Mouse (Mus musculus) adrenal gland, adult 8-10 months (tissue): ENCODE measurements around the gene Ltc4s. TPM values are rescaled to one million over a fixed set of nuclear protein-coding genes. Genes with fewer than 3 reads are reported as not detected.

ENCODE experiments used
- DNase-seq: peaks from one replicate; pipeline ENCODE4 v3.0.0; 2022
- total RNA-seq, 4 experiments: library from RNA; stranded (reverse); gene quantifications; 2 replicates each; pipeline ENCODE4 v1.2.4; 2022

The Ltc4s gene
- total RNA-seq = 10 to 100 TPM in 3 of 4 experiments, 1 to 10 TPM in 1; 8.3 to 28.7 (median 11.8) TPM

DNA sequence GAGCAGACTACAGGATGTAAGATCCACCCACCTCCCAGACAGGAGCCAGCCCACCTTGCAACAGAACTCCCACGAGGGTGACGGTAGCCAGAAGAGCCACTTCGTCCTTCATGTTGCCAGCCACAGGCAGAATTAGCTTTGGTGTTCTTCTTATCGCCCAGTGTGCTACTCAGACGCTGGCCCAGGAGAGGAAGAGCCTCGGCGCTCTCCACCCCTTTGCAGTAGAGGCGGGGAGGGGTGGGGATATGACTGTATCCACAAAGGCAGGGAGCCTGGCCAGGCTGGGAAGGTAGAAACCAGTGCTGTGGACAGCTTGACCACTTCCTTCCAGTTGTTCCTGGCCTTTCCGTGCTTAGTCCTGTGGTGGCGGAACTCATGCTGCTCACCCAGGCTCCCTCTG is at the start of gene Ltc4s:
Ltc4s (minus strand) TSS at position 293 of the 400 bp plus-strand sequence.
- no peak for DNase-seq

DNA sequence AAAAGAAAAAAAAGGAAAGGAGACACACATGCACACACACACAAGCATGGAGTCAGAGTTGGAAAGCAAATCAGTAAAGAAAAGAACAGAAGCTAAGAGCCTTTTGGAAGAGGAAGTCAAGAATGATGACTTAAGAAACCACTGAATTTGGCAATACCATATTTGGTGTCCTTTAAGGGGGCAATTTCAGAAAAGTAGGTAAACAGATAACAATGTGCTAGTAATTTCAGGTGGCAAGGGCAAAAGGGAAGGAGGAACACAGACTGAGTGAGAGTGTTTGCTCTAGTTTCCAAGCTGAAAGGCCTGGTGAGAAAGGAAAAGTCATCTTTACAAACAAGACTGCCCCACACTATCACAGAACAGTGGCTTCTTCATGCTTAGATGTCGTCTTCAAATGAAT is 48.0 kb upstream of the Ltc4s start:
- DNase-seq = no peak

DNA sequence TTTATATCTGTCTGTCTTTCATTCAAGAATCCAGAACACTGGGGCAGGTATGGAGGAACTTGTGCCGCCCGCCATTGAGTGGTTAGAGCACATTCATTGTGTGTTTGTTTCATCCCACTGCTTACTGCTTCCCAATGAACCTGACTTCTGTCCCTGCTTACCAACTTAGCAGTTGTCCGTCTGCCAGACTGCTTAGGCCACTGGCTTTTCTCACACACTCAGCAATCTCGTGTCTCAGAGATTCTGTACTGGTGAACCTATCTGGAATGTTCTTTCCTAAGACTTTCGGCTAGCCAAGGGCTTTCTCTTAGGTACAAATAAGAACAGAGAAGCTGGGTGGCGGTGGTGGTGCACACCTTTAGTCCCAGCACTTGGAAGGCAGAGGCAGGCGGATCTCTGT is 47.3 kb upstream of the Ltc4s start:
- DNase-seq = no peak

DNA sequence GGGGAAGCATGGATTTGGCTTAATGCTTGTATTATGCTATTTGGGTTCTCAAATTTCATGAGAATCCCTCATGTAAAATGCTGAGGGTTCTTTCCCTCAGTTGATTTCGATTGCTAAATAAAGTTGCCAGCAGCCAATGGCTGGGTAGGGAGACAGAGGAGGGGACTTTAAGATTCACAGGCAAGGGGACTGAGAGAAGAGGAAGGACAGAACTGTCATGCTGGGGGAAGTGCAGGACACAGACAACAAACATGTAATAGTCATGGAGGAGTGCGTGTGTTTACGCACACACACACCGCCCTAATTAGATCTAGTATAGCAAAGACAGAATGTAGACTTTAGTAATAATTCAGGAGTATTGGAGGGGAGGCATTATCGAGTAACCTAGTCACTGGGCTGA is 46.8 kb upstream of the Ltc4s start:
- DNase-seq = no peak

DNA sequence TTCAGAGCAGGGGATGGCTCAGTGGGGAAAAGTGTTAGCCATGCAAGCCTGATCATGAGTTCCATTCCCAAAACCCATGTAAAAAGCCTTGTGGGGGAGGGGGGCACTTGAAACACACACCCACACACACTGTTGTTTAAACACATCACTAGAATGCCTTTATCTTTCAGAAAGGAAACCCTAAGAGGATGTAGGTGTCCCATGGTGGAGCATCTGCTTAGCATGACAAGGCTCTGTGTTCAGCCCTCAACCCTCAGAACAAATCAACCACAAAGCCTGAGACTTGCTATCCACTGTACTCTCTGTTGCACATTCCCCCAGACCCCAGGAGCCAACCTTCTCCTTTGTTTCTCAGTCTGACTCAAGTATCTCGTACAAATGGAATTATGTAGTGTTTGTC is 41.6 kb upstream of the Ltc4s start:
- DNase-seq = no peak

DNA sequence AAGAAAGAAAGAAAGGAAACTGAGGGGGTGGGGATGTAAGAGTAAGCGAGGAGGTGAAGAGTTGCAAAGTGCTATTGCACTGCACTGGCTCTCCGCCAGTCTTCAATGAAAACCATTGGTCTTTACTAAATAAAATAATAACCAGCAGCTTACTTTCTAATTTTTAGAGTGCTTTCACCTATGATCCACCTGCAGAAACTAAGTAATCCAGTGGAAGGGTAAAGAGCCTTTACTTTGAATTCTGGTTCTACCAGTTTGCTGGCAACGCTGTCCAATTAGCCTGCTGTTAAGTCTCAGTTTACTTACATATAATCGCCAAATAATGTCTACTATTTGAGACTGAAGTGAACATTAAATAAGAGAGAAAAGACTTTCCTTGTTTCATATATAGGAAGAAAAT is 40.6 kb upstream of the Ltc4s start:
- no peak for DNase-seq

DNA sequence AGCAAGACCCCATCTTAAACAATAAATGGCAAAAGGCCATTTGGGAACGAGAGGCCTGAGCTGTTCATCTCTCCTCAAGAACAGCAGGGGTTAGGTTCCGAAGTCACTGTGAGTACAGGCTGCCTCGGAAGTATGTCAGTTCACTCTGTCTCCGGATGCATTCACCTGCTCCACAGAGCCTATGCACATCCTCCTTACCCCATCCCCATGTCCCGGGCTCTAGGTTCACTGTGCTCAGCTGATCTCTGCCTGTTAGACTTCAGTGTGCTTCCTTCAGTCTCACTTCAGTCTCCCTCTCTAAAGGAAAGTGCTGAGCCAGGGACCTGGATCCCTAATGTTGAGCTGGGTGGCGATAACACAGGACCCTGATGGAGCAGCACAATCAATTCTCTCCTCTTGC is 39.3 kb upstream of the Ltc4s start:
- DNase-seq = no peak

DNA sequence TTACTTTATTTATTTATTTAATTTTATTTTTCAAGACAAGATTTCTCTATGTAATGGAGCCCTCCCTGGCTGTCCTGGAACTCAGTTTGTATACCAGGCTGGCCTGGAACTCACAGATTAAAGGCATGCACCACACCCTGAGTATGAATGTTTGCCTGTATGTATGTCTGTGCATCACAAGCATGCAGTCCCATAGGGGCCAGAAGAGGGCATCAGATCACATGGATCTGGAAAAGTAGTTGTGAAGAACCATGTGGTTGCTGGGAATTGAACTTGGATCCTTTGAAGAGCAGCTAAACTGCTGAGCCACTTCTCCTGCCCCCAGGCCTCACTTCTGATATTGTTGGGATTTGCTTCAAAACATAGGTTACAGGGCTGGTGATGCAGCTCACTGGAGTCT is 38.6 kb upstream of the Ltc4s start:
- DNase-seq = no peak

DNA sequence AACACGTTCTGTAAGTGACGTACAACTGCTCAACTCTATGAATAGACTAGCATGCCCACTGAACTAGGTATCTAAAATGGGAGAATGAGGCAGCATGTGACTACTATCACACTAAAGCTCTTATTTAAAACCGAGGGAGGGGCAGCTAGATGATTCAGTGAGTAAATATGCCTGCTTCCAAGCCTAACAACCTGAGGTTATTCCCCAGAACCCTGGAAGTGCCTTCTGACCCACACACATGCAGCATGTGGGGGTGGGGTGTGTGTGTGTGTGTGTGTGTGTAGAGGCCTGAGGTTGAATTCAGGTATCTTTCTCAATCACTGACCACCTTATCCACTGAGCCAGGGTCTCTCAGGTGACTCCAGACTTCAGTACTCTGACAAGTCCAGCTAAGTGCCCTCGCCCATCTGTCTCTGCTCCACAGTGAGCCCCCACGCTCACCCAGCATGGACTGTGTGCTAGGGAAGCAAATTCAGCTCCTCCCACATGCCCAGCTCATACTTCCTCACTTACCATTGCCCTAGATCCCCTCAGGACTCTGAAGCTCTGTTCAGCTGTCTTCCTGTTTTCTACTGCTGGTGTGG is 37.2 kb upstream of the Ltc4s start:
- no peak for DNase-seq

DNA sequence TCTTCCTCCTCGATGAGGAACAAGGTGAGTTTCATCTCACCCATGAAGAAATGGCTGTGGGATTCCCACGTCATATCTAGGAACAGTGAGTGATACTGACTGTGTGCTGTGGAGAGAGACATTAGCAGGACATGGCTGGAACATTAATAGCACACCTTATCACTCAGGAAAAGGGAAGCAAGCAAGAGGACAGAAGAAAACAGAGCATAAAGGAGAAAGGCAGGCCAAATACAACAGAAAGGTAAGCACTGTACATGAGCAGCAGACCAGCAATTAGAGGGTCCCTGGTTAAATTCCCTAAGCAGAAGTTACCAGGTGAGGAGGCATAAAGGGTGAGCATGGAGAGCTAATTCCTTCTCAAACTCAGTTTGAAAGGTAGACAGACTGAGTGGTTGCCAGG is 36.7 kb upstream of the Ltc4s start:
- DNase-seq = no peak

DNA sequence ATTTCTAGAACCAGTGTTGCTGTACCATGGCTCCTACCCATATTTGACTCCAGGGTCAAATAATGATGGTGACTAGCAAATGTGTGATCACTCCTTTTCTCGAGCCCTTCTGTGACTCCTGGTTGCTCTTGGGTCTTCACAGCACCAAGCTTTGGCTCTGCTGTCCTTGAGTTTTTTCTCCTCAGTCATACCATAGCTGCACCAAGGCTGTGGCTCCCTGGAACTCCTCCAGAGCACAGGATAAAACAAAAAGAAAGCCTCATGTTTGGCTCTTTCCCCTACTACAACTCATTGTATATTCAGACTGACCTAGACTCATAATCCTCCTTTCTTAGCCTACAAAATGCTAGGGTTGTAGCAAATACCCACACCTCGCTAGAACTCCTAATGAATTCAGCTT is 34.4 kb upstream of the Ltc4s start:
- DNase-seq = no peak

DNA sequence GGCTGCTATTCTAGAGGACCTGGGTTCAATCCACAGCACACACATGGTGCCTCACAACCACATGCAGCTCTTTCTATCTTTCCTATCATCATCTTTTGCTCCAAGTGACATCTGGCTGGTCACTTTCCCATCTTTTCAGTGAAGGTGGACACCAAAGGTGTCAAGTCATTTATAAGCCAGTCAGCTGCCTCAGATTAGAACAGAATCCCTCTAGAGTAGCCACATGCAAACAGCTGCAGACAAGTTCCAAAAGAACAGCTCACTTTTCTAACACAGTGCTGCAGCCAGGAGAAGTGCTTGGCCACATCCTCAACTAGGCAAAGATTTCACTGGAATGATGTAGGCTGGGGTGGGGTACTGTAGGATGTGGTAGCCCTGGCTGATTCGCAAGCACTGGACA is 31.5 kb upstream of the Ltc4s start:
- no peak for DNase-seq

DNA sequence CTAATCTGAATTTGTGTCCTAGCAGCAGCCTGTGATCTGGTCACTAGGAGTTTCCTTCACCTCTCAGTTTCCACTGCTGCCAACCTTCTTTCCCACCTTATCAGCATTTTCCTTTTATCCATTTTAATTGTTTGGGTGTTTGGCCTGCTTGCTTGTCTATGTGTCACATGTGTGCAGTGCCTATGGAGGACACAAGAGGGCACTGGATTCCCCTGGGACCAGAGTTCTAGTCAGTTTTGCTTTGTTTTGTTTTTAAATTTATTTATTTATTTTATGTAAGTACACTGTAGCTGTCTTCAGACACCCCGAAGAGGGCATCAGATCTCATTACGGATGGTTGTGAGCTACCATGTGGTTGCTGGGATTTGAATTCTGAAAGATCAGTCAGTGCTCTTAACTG is 30.7 kb upstream of the Ltc4s start:
- no peak for DNase-seq

DNA sequence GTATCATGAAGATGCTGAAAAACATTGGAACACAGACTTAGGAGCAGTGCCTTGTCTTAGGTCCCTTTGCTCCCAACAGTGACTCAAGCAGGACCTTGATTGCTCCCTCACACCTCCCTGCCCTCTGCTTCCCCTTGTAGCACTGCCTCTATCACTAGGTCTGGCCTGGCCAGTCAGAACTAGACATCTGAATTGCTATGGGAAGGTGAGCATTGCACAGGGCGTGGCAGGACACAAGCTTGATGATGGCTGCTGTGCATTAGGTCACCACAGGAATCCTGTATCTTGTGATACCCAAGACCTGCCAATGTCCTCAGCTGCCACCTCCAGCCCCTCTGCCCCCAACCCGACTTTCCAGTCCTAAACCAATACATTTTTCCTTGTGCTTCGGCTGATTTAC is 28.6 kb upstream of the Ltc4s start:
- DNase-seq = no peak

DNA sequence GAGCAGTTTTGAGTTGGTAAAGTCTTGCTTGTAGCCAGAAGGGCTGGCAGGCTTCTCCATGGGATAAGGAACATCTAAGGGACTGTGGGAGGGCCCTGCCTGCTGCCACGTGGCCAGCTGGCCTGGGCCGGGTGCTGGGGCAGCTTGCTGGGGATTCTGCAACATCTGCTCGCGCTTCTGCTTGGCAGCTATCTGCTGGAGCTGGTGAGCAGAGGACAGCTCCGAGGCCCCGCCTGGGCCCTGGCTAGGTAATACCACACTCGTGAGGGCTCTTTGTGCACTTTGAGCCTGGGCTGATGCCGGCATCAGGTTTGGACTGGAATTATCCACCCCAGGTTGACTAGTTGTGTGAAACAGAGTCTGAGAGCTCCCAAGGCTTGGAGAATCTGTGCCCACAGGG is 27.5 kb upstream of the Ltc4s start:
- no peak for DNase-seq

DNA sequence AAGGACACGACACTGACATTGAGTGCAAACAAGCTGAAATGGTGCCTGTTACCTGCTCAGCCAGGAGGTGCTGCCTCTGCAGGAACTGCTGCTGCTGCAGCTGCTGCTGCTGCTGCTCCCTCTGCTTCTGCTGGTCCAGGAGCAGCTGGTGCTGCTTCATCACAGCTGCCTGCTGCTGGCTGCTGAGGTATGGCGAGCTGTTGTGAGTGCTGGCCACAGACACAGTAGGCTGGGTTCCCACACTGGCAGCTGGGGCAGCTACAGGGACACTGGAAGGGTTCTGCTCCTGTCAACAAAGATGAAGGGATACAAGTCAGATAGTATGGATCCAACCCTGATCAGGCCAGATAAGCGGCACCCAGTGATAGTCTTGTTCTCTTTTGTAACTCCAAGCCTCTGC is 24.8 kb upstream of the Ltc4s start:
- no peak for DNase-seq

DNA sequence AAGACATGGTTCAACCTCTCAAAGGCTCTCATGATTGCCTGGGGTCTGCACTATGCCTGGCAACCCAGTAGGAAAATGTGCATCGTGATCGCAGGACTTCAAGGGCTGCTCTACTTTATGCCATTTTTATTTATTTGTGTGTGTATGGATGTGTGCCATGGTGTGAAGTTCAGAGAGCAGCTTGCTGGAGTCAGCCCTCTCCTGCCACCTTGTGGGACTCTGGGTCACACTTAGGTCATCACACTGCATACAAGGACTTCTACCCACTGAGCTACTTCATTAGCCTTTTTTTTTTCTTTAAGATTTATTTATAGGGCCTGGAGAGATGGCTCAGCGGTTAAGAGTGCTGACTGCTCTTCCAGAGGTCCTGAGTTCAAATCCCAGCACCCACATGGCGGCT is 23.6 kb upstream of the Ltc4s start:
- DNase-seq = no peak

DNA sequence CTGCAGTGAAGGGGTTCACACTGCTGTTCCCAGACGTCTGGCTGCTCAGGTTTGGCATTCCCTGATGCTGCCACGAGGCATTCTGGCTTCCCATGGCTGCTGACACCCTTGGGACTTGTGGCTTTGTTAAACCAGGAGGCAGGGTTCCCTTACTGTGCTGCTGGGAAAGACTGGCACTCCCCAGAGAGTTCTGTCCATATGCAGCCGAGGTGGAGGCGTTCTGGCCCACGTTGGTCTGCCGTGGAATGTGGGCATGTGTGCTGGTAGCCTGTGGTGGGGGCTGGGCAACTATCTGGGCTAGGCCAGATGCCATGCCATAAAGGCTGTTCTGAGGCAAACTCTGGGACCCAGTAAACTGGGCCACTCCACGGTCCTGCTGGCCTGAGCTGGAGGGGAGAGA is 19.9 kb upstream of the Ltc4s start:
- no peak for DNase-seq

DNA sequence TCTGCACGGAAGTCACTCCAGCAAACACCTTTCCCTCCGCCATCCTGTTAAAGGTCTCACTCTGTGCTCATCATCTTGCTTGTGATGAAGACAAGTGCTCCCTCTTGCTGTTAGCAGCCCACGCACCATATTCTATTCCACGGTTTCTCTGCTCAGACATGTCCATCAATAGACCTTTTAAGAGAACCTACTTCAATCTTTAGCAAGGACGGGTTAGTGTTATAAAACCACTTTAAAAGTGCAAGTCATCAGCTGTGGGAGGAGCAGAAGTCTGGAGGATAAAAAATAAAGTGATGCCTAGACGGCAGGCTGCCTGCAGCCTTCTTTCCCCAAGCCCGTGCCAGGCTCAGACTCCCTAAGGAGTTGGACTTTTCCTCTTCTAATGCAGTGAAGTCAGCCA is 18.2 kb upstream of the Ltc4s start:
- no peak for DNase-seq

DNA sequence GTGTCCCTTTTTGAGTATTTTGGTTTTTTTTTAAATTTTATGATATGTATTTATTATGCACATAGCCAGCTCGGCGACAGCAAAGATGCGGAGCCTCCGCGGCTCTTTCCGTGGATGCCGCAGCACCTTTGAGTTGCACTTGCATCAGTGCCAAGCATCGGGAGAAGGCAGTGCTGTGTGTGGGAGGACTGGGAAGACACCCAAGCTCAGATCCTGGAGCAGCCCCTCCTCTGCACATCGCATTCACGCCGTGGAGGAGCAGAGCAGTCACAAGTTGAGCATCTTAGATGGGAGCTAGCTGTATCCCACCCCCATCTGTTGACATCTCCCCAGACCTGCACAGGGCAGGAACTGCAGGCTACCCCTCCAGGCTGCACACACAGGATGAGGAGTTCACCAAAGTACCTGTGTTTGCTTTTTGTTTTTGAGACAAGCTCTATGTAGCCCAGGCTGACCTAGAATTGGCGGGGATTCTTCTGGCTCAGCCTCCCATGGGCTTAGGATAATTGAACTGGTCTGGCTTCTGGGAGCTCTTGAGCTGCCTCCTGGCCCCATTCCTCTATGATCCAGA is 15.7 kb upstream of the Ltc4s start:
- DNase-seq = no peak

DNA sequence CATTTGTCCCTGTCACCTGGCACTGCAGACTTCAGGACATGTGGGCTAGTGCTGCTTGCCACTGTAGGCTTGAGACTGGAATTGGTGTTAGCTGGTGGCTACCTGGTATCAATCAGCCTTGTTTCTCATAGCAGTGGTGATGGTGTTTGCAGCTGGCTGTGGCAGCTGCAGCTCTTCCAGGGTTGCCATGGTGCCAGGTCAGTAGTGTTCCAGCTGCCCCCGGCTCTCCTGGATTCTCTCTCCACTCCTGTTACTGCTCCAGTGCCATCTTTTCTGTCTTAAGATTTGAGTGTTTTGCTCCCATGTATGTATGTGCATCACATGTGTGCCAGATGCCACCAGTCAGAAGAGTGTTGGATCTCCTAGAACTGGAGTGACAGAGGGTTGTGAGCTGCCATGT is 15.0 kb upstream of the Ltc4s start:
- no peak for DNase-seq

DNA sequence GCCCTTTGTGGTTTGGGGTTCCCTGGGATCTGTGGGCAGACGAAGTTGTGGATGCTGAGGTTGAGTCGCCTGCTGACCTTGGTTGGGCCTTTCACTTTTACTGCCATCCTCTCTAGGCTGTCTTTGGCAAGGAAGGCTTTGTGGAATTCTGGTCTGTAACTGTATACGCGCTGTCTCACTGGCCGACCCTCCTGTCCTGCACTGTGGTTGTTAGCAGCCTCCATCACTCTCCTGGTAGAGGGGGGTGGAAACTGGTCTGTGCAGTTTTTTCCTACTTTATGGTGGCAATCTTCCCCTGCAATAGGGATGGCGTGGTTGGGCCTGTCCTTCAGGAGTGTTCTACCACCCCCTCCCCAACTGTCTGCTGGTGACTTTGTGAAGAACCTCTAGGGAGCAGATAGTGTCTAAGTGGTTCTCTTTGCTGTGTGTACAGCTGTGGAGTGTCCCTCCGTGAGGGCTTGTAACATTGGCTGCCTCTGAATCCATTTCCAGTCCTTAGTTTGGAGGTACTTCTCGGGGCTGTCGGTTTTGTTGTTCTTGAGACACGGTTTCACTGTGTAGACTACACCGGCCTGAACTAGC is 14.4 kb upstream of the Ltc4s start:
- no peak for DNase-seq

DNA sequence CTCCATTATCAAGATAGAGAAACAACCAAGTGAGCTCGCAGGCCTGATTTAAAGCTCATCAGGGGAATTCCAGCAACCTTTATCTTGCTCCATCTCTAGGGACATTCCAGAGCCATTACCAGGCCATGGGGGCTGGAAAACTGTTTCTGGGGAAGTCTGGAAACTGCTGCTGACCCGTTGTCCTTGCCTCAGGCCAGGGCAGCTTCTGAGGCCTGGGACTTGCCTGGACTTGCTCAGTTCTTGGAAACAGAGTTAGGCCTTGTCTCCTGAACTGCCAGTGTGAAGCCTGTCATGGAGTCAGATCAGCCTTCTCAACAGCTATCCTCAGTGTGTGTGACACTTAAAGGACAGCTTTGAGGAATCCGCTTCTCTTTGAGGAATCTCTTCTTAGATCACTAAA is 13.8 kb upstream of the Ltc4s start:
- no peak for DNase-seq

DNA sequence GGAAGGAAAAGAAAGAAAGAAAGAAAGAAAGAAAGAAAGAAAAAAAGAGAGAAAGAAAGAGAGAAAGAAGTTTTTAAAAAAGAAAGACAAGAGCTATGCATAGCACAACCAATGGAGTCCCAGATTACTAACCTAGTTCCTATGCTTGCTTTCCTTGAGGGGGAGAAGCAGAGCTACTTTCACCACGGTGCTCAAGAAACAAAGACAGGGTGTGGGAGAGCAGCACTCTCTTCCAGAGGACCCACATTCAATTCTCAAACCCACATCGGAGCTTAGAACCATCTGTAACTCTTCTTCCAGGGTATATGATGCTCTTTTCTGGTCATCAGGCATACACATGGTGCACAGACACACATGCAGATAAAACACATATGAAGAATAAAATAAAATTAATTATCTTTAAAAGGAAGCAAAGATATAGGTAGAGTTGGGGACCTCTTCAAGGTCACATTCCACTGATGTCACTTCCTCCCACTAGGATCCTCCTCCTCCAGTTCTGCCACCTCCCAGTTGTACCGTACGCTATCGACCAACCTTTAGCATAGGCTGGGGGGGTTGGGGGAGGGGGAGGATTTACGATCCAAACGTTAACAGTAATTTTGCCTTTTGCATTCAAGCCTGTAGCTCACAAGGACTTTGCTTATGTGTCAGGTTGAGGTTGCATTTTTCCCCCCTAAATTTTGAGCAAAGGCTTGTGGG is 10.2 kb upstream of the Ltc4s start:
- DNase-seq = no peak
